Mouse (Mus musculus): ENCODE measurements around the gene Opcml. TPM values are rescaled to one million over a fixed set of nuclear protein-coding genes. Genes with fewer than 3 reads are reported as not detected.

The Opcml gene
- polyA plus RNA-seq, 1 experiment = 0.08 TPM

DNA sequence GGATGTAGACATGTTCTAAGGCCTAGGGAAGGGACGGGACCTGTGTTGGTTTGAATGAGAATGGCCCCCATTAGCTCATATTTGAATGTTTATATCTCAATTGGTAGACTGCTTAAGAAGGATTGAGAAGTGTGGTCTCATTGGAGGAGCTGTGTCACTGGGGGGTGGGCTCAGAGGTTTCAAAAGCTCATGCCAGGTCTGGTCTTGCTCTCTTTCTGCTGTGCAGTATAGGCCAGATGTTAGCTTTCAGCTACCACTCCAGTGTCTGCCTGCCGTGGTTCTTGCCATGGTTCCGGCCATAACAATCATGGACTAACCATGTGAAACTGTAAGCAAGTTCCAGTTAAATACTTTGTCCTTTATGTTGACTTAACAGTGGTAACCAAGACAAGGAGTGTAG is 11.2 kb downstream of the Opcml start:
- no peak for DNase-seq
- 85% methylated on average over 3 of the region's 3 CpGs for WGBS
- Histone ChIP-seq H3K4me3 (ENCODE audit: insufficient read depth, low read depth, low read length) (no peak overlapping the region), H3K4me1 (ENCODE audit: control insufficient read depth, insufficient read depth, low read length) (no peaks in the 10 kb centered on the region), H3K27ac (ENCODE audit: insufficient read depth, low read depth, low read length) (no peak overlapping the region), H3K27me3 (replicated peaks; ENCODE audit: control insufficient read depth, insufficient read depth, low read length) (no peaks in the 10 kb centered on the region), H3K36me3 (ENCODE audit: control insufficient read depth, insufficient read depth, low read length) (no peaks in the 10 kb centered on the region)
- TF ChIP-seq POLR2A (IDR thresholded peaks at IDR 0.05; ENCODE audit: low read depth, low read length) = no peak
- no peak for TF ChIP-seq CTCF (conservative IDR thresholded peaks at IDR 0.05; ENCODE audit: insufficient read depth, insufficient read length, low read depth, low read length)

DNA sequence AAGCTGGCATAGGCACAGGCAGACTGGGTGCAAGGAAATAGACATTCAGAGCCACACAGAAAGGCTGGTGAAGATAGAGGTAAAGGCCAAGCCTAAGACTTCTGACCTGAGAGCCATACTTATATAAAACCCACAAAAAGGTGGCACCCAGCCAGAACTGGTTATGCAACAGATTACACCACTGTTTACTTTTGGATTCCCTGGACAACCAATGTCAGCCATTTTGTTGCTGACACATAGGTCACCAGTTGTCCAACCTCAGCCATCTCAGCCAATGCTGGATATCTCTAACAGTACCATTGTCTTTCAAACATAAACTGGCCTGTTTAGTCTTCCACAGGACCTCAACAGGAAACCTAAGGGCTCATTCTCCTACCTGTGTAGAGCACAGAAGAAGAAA is 11.8 kb downstream of the Opcml start:
- DNase-seq = peak; percentile 26
- H3K27me3 ChIP-seq (replicated peaks; ENCODE audit: control insufficient read depth, insufficient read depth, low read length) = no peaks in the 10 kb centered on the region
- H3K4me3 ChIP-seq (ENCODE audit: insufficient read depth, low read depth, low read length) = no peak overlapping the region
- no peak overlapping the region for H3K27ac ChIP-seq (ENCODE audit: insufficient read depth, low read depth, low read length)
- TF ChIP-seq POLR2A (IDR thresholded peaks at IDR 0.05; ENCODE audit: low read depth, low read length) (no peak), CTCF (conservative IDR thresholded peaks at IDR 0.05; ENCODE audit: insufficient read depth, insufficient read length, low read depth, low read length) (no peak)
- H3K4me1 ChIP-seq (ENCODE audit: control insufficient read depth, insufficient read depth, low read length) = no peaks in the 10 kb centered on the region
- H3K36me3 ChIP-seq (ENCODE audit: control insufficient read depth, insufficient read depth, low read length) = no peaks in the 10 kb centered on the region

DNA sequence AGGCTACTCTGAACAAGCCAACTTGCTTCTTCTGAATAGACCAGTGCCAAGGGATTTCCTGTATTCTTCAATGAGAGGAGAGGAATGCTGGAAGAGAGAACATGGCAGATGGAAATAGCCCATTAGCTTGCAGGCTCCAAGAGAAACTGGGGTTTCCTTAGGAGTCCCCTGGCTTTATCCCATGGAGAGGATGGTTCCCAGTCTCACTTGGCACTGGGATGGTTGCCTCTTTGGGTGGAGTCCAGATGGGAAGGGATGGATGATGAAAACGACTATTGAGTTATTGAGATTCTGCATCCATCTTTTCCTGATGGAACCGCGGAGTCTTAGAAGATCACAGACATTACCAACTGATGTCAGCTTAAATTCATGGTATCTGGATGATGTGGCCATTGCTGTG is 13.9 kb downstream of the Opcml start:
- Histone ChIP-seq H3K4me3 (ENCODE audit: insufficient read depth, low read depth, low read length) (no peak overlapping the region), H3K36me3 (ENCODE audit: control insufficient read depth, insufficient read depth, low read length) (no peaks in the 10 kb centered on the region), H3K4me1 (ENCODE audit: control insufficient read depth, insufficient read depth, low read length) (no peaks in the 10 kb centered on the region), H3K27ac (ENCODE audit: insufficient read depth, low read depth, low read length) (no peak overlapping the region), H3K27me3 (replicated peaks; ENCODE audit: control insufficient read depth, insufficient read depth, low read length) (no peaks in the 10 kb centered on the region)
- 86% methylated on average over 3 of the region's 3 CpGs for WGBS
- no peak for TF ChIP-seq CTCF (conservative IDR thresholded peaks at IDR 0.05; ENCODE audit: insufficient read depth, insufficient read length, low read depth, low read length)
- TF ChIP-seq POLR2A (IDR thresholded peaks at IDR 0.05; ENCODE audit: low read depth, low read length) = no peak
- DNase-seq = no peak

DNA sequence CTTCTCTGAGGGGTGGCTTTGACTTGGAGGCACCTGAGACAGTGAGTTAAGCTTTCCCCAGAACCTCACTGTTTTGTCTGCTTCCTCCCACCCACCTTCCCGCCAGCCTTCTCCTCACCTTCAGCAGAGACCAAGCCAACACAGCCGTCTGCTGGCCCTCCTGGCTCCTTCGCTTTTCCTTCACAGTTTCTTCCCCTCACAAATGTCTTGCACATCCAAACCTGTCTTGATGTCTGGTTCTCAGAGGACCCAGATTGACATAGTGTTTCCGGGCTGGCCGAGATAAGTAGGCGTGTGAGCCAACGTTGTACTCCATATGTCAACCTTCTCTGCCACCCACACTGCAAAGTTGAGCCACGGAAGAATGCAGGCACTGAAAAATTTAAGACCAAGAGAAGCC is 19.2 kb downstream of the Opcml start:
- no peak for DNase-seq
- H3K27me3 ChIP-seq (replicated peaks; ENCODE audit: control insufficient read depth, insufficient read depth, low read length) = no peaks in the 10 kb centered on the region; the same call in 1 of the 2 replicates
- H3K27ac ChIP-seq (ENCODE audit: insufficient read depth, low read depth, low read length) = no peak overlapping the region
- TF ChIP-seq POLR2A (IDR thresholded peaks at IDR 0.05; ENCODE audit: low read depth, low read length) (no peak), CTCF (conservative IDR thresholded peaks at IDR 0.05; ENCODE audit: insufficient read depth, insufficient read length, low read depth, low read length) (no peak)
- WGBS = 81% methylated on average over 8 of the region's 8 CpGs
- no peak overlapping the region for H3K4me3 ChIP-seq (ENCODE audit: insufficient read depth, low read depth, low read length)
- H3K4me1 ChIP-seq (ENCODE audit: control insufficient read depth, insufficient read depth, low read length) = no peaks in the 10 kb centered on the region
- no peaks in the 10 kb centered on the region for H3K36me3 ChIP-seq (ENCODE audit: control insufficient read depth, insufficient read depth, low read length)

DNA sequence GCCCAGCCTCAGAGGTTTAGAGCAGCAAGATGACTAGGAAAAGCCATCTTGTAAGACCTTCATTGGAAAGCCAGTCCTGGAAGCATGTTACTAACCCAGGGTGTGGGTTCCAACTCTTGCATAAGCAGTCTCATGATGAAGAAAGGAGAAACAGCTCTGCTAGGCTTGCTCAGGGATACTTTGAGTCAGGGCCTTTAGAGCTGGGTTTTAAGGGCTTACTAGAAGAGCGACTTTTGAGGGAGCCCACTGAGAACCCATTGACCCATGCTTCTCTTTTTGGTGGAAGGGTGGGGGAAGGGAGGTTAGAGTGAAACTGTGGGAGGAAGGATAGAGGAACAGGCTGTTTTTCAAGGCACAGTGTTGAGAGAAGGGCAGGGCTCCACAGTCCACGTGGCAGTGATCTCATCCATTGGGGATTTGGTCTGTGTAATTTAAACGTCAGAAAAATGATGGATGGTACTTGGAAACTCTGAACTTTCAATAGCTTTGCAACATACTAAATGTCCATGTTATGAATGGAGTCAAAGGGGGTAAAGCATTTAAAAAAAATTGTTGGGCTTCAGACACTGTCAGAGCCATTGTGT is 22.7 kb downstream of the Opcml start:
- Histone ChIP-seq H3K27ac (ENCODE audit: insufficient read depth, low read depth, low read length) (no peak overlapping the region), H3K27me3 (replicated peaks; ENCODE audit: control insufficient read depth, insufficient read depth, low read length) (no peaks in the 10 kb centered on the region; the same call in 1 of the 2 replicates), H3K4me3 (ENCODE audit: insufficient read depth, low read depth, low read length) (no peak overlapping the region), H3K36me3 (ENCODE audit: control insufficient read depth, insufficient read depth, low read length) (no peaks in the 10 kb centered on the region), H3K4me1 (ENCODE audit: control insufficient read depth, insufficient read depth, low read length) (no peaks in the 10 kb centered on the region)
- WGBS = 34% methylated on average over 3 of the region's 3 CpGs
- TF ChIP-seq CTCF (conservative IDR thresholded peaks at IDR 0.05; ENCODE audit: insufficient read depth, insufficient read length, low read depth, low read length) = no peak
- no peak for TF ChIP-seq POLR2A (IDR thresholded peaks at IDR 0.05; ENCODE audit: low read depth, low read length)
- no peak for DNase-seq

DNA sequence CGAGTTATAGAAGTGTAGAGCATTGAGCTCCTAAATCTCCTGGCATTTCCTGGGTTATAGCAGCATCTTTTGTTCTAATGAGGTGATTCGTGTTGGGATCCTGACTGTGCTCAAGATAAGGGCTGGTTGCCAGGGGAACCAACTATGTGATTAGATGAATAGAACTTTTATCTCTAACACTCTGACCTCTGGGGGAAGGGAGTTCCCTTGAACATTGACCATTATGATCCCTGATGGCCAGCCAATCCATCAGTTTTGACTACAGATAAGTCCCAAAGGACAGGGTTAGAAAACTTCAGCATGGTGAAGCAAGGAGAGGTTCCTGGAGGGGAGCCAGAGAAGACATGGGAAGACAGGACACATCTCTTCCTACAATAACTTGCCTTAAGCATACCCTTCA is 23.6 kb downstream of the Opcml start:
- Histone ChIP-seq H3K4me3 (ENCODE audit: insufficient read depth, low read depth, low read length) (no peak overlapping the region), H3K4me1 (ENCODE audit: control insufficient read depth, insufficient read depth, low read length) (no peaks in the 10 kb centered on the region), H3K36me3 (ENCODE audit: control insufficient read depth, insufficient read depth, low read length) (no peaks in the 10 kb centered on the region), H3K27ac (ENCODE audit: insufficient read depth, low read depth, low read length) (no peak overlapping the region), H3K27me3 (replicated peaks; ENCODE audit: control insufficient read depth, insufficient read depth, low read length) (no peaks in the 10 kb centered on the region; the same call in 1 of the 2 replicates)
- TF ChIP-seq CTCF (conservative IDR thresholded peaks at IDR 0.05; ENCODE audit: insufficient read depth, insufficient read length, low read depth, low read length) (no peak), POLR2A (IDR thresholded peaks at IDR 0.05; ENCODE audit: low read depth, low read length) (no peak)
- no peak for DNase-seq
- WGBS = 61% methylated on average over 2 of the region's 2 CpGs

DNA sequence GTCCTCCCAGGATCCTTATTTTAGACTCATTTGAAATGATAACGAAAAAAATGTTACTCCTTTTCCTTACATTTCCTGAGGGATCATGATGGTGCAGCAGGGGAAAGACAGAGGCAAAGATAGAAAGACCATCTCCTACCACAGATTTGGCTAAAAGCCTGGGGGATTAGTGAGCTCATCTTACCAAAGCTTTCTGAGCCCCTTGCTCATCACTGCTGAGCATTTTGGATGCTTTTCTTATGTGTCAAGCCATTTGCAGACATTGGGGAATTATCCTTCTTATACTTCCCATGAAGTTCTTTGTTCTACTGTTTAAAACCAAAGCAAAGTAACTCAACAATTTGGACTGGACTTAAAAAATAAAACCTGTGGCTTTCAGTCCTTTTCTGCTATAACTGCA is 30.6 kb downstream of the Opcml start:
- Histone ChIP-seq H3K4me3 (ENCODE audit: insufficient read depth, low read depth, low read length) (no peak overlapping the region), H3K27me3 (replicated peaks; ENCODE audit: control insufficient read depth, insufficient read depth, low read length) (no peaks in the 10 kb centered on the region), H3K27ac (ENCODE audit: insufficient read depth, low read depth, low read length) (no peak overlapping the region), H3K4me1 (ENCODE audit: control insufficient read depth, insufficient read depth, low read length) (no peaks in the 10 kb centered on the region), H3K36me3 (ENCODE audit: control insufficient read depth, insufficient read depth, low read length) (no peaks in the 10 kb centered on the region)
- TF ChIP-seq POLR2A (IDR thresholded peaks at IDR 0.05; ENCODE audit: low read depth, low read length) (no peak), CTCF (conservative IDR thresholded peaks at IDR 0.05; ENCODE audit: insufficient read depth, insufficient read length, low read depth, low read length) (no peak)
- 73% methylated on average over 1 of the region's 1 CpGs for WGBS
- DNase-seq = no peak
